Mouse (Mus musculus) kidney, adult 2 months (tissue): Measurements from ENCODE around the gene Oprl1.

ENCODE experiments used
- CTCF ChIP-seq: fragments of 200-500 bp; conservative IDR thresholded peaks from 2 replicates; pipeline ENCODE4 v1.5.1; 2011; ENCODE audit warnings: low read depth, mild to moderate bottlenecking, control low read depth, low read length, moderate library complexity, mixed read lengths; ENCODE audit not compliant: insufficient read depth, insufficient read length
- POLR2A ChIP-seq: fragments of 200-500 bp; IDR thresholded peaks from one replicate; pipeline ENCODE4 v1.6.1; 2011; ENCODE audit warnings: low read depth, low read length, control low read depth

- TF ChIP-seq POLR2A = no peak
- TF ChIP-seq CTCF = no peak
Measured at GRCm38 (mm10) chr2:181768451-181768850, 53.6 kb downstream of the Oprl1 start.
